Mouse (Mus musculus) MEL (cell line): ENCODE data around the gene Galnt2.

Source experiments
- CHD1 ChIP-seq: IDR thresholded peaks from 2 replicates; pipeline ENCODE4 v1.6.1; 2012; ENCODE audit warnings: low read depth, mild to moderate bottlenecking, inconsistent platforms, low read length, improper control_type of control experiment
- CHD2 ChIP-seq: IDR thresholded peaks from 2 replicates; pipeline ENCODE4 v1.6.1; 2011; ENCODE audit warnings: low read length, improper control_type of control experiment
- CTCF ChIP-seq, 3 experiments: IDR thresholded peaks in 2 of 3; conservative IDR thresholded peaks in 1 of 3; 2 replicates each; pipeline ENCODE4 v1.5.1; 2011 to 2012; ENCODE audit warnings: low read length in 3 of 3, low read depth in 2 of 3, mild to moderate bottlenecking in 2 of 3, improper control_type of control experiment in 1 of 3, inconsistent platforms in 1 of 3, mixed read lengths in 1 of 3, moderate library complexity in 1 of 3; ENCODE audit not compliant: control insufficient read depth in 1 of 3, insufficient read depth in 1 of 3, poor library complexity in 1 of 3, severe bottlenecking in 1 of 3
- E2F4 ChIP-seq: IDR thresholded peaks from 2 replicates; pipeline ENCODE4 v1.6.1; 2011; ENCODE audit warnings: low read depth, low read length, improper control_type of control experiment, borderline replicate concordance
- EP300 ChIP-seq, 2 experiments: IDR thresholded peaks; 2 replicates each; pipeline ENCODE4 v1.6.1; 2011; ENCODE audit warnings: improper control_type of control experiment in 2 of 2, low read length in 2 of 2, low read depth in 1 of 2, mild to moderate bottlenecking in 1 of 2
- ETS1 ChIP-seq: IDR thresholded peaks from 2 replicates; pipeline ENCODE4 v1.6.1; 2012; ENCODE audit warnings: low read depth, mild to moderate bottlenecking, inconsistent platforms, low read length, improper control_type of control experiment, moderate library complexity
- KAT2A ChIP-seq: conservative IDR thresholded peaks from 2 replicates; pipeline ENCODE4 v1.6.1; 2012; ENCODE audit warnings: low read depth, low read length, improper control_type of control experiment, inconsistent platforms
- MAFK ChIP-seq: IDR thresholded peaks from 2 replicates; pipeline ENCODE4 v1.6.1; 2011; ENCODE audit warnings: low read depth, mild to moderate bottlenecking, low read length, improper control_type of control experiment, borderline replicate concordance
- MYB ChIP-seq: IDR thresholded peaks from 2 replicates; pipeline ENCODE4 v1.6.1; 2011; ENCODE audit warnings: mild to moderate bottlenecking, low read depth, low read length, improper control_type of control experiment
- POLR2A ChIP-seq, 2 experiments: IDR thresholded peaks; 2 replicates each; pipeline ENCODE4 v1.6.1; 2011 to 2012; ENCODE audit warnings: low read length in 2 of 2, mild to moderate bottlenecking in 2 of 2, control low read depth in 1 of 2, improper control_type of control experiment in 1 of 2, low read depth in 1 of 2, moderate library complexity in 1 of 2; ENCODE audit not compliant: control insufficient read depth in 1 of 2, insufficient read depth in 1 of 2, poor library complexity in 1 of 2
- POLR2AphosphoS5 ChIP-seq: IDR thresholded peaks from 2 replicates; pipeline ENCODE4 v1.6.1; 2012; ENCODE audit warnings: low read depth, borderline replicate concordance, mild to moderate bottlenecking, inconsistent platforms, low read length, moderate library complexity, mixed read lengths
- UBTF ChIP-seq: IDR thresholded peaks from 2 replicates; pipeline ENCODE4 v1.6.1; 2012; ENCODE audit warnings: low read depth, mild to moderate bottlenecking, inconsistent platforms, low read length, improper control_type of control experiment, moderate library complexity, borderline replicate concordance; ENCODE audit not compliant: insufficient read depth
- USF1 ChIP-seq: IDR thresholded peaks from 2 replicates; pipeline ENCODE4 v1.6.1; 2014; ENCODE audit warnings: low read depth, mild to moderate bottlenecking, inconsistent platforms, low read length, improper control_type of control experiment, moderate library complexity
- ZC3H11A ChIP-seq: IDR thresholded peaks from 2 replicates; pipeline ENCODE4 v1.6.1; 2012; ENCODE audit warnings: low read depth, mild to moderate bottlenecking, inconsistent platforms, low read length, improper control_type of control experiment

GRCm38 (mm10) chr8:124204001-124204601 lies 27.1 kb upstream of the Galnt2 start:
- TF ChIP-seq CTCF (IDR thresholded peaks at IDR 0.05 in 2 of 3, conservative IDR thresholded peaks at IDR 0.05 in 1 of 3; ENCODE audit: control insufficient read depth in 1 of 3, insufficient read depth in 1 of 3, low read depth in 2 of 3, low read length in 3 of 3, poor library complexity in 1 of 3, severe bottlenecking in 1 of 3) = no peak
- no peak for TF ChIP-seq KAT2A
- no peak for TF ChIP-seq UBTF
- no peak for TF ChIP-seq POLR2AphosphoS5
- TF ChIP-seq ETS1 = no peak
- TF ChIP-seq MYB = no peak
- TF ChIP-seq ZC3H11A = no peak
- TF ChIP-seq EP300 (IDR thresholded peaks at IDR 0.05; ENCODE audit: low read depth in 1 of 2, low read length in 2 of 2) = no peak
- TF ChIP-seq POLR2A (IDR thresholded peaks at IDR 0.05; ENCODE audit: control insufficient read depth in 1 of 2, insufficient read depth in 1 of 2, low read depth in 1 of 2, low read length in 2 of 2, poor library complexity in 1 of 2) = no peak
- no peak for TF ChIP-seq CHD1
- no peak for TF ChIP-seq CHD2
- TF ChIP-seq USF1 = no peak
- no peak for TF ChIP-seq MAFK
- TF ChIP-seq E2F4 = no peak
